Mouse (Mus musculus): ENCODE data around the gene Zfp747.
"Not testable (repeated sequence)": the region's sequence is repeated elsewhere in the genome, so short reads cannot be mapped to it uniquely, and the experiment has no call there.

Zfp747 gene

GRCm38 (mm10) chr7:127371213-127371612 lies 4.6 kb downstream of the Zfp747 start:
- no peak for DNase-seq (ENCODE audit: low spot score)

GRCm38 (mm10) chr7:127366249-127366648 lies 9.6 kb downstream of the Zfp747 start:
- DNase-seq (ENCODE audit: low spot score) = no peak

GRCm38 (mm10) chr7:127364166-127364565 lies 11.7 kb downstream of the Zfp747 start:
- no peak for DNase-seq (ENCODE audit: low spot score)

- no peak for DNase-seq (ENCODE audit: low spot score)
Observed at GRCm38 (mm10) chr7:127363475-127363921, 12.4 kb downstream of the Zfp747 start.

GRCm38 (mm10) chr7:127362418-127362817 lies 13.4 kb downstream of the Zfp747 start:
- not testable (repeated sequence) for DNase-seq (ENCODE audit: low spot score)

GRCm38 (mm10) chr7:127361449-127361848 lies 14.4 kb downstream of the Zfp747 start:
- no peak for DNase-seq (ENCODE audit: low spot score)

- no peak for DNase-seq (ENCODE audit: low spot score)
Observed at GRCm38 (mm10) chr7:127360265-127360664, 15.6 kb downstream of the Zfp747 start.

- no peak for DNase-seq (ENCODE audit: low spot score)
Observed at GRCm38 (mm10) chr7:127358472-127358871, 17.4 kb downstream of the Zfp747 start.

GRCm38 (mm10) chr7:127357871-127358270 lies 18.0 kb downstream of the Zfp747 start:
- DNase-seq (ENCODE audit: low spot score) = no peak

- DNase-seq (ENCODE audit: low spot score) = no peak
Observed at GRCm38 (mm10) chr7:127355796-127356195, 20.1 kb downstream of the Zfp747 start.

GRCm38 (mm10) chr7:127351230-127352004 lies 24.4 kb downstream of the Zfp747 start:
- DNase-seq (ENCODE audit: low spot score) = no peak

- DNase-seq (ENCODE audit: low spot score) = no peak
Observed at GRCm38 (mm10) chr7:127346676-127347075, 29.2 kb downstream of the Zfp747 start.

GRCm38 (mm10) chr7:127345512-127346325 lies 30.1 kb downstream of the Zfp747 start, which contains the start of gene Zfp768:
Gene Zfp768 (minus strand): TSS chr7:127345589.
- peak; percentile 97 for DNase-seq (ENCODE audit: low spot score)

GRCm38 (mm10) chr7:127345092-127345491 lies 30.8 kb downstream of the Zfp747 start:
- DNase-seq (ENCODE audit: low spot score) = peak; percentile 48

GRCm38 (mm10) chr7:127344371-127344770 lies 31.5 kb downstream of the Zfp747 start:
- DNase-seq (ENCODE audit: low spot score) = no peak

GRCm38 (mm10) chr7:127343351-127344019 lies 32.4 kb downstream of the Zfp747 start:
- DNase-seq (ENCODE audit: low spot score) = no peak

- DNase-seq (ENCODE audit: low spot score) = no peak
Observed at GRCm38 (mm10) chr7:127342888-127343287, 33.0 kb downstream of the Zfp747 start.

- DNase-seq (ENCODE audit: low spot score) = no peak
Observed at GRCm38 (mm10) chr7:127342332-127342731, 33.5 kb downstream of the Zfp747 start.

- DNase-seq (ENCODE audit: low spot score) = not testable (repeated sequence)
Observed at GRCm38 (mm10) chr7:127341861-127342260, 34.0 kb downstream of the Zfp747 start.

- no peak for DNase-seq (ENCODE audit: low spot score)
Observed at GRCm38 (mm10) chr7:127341356-127341755, 34.5 kb downstream of the Zfp747 start.

GRCm38 (mm10) chr7:127337636-127338035 lies 38.2 kb downstream of the Zfp747 start:
- DNase-seq (ENCODE audit: low spot score) = no peak

GRCm38 (mm10) chr7:127335604-127336003 lies 40.2 kb downstream of the Zfp747 start:
- no peak for DNase-seq (ENCODE audit: low spot score)

Data from ovary, postnatal 14 days (tissue).